ENCODE assay signal across 9 mouse cellular contexts in the genomic region with DNA sequence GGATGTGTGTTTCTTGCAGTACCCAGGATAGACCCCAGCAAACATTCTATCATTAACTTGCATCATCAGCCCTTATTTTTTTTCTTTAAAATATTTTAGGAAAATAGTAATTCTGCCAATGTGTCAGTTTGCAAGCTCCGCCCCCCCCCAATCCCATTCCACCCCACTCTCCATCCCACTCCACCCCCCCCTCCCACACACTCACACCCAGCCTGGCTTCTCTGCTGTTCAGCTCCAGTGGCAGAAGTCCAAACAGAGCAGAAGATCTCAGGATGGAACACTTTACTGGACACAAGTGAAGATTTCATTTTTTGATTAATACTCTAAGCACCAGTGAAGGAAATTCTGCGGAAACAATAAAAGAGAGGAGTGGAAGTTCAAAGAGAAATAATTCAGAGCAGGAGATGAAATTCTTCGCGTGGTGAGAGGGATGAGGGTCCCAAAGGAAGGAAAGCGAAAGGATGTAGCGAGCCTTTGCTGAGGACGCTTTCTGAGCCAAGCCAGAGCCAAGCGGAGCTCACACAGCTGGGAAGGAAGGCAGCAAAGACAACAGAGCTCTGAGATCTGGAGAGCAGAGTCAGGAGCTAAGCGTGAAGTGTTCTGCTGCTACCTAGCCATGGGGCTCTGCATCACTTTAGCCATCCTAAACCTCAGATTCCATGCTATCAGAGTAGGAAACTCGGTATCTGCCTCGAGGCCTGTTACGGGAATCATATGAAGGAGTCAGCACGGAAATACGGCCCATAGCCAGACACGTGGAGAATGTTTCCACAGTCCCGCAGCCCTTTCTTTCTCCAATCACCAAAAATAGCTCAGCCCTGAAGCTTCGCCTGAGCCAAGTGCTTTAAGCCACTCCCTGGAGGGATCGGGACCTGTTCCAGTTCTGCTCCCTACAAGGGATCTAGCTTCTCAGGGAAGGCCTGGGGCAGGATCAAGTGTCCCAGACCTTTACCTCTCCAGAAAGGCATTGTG. TPM values are rescaled to one million over a fixed set of nuclear protein-coding genes. Genes with fewer than 3 reads are reported as not detected.
A peak's percentile ranks its signal among the peaks of the same experiment; 100 is the strongest.
DNase-seq lines count a peak whose midpoint lies in the region; ATAC-seq lines count a peak whose summit lies in the region.
"Had no signal": no experiment of that assay in that cellular context is flagged by ENCODE, and none has a peak within 500 bp of the region (broad histone marks: within the 10 kb centered on the region; RNA-seq: fewer than 3 reads in every experiment).

No protein-coding gene starts in this region.

- H3K4me2 ChIP-seq in heart, embryonic 13.5 days = peak overlapping the region; percentile 62
- H3K4me2 ChIP-seq in stomach, embryonic 15.5 days = peak overlapping the region; percentile 8; the same call in 1 of the 2 replicates
- H3K4me2 ChIP-seq: hindbrain, embryonic 15.5 days; neural tube, embryonic 12.5 days had no signal

- peak overlapping the region; percentile 72 for H3K9ac ChIP-seq in heart, embryonic 13.5 days
- no peak overlapping the region for H3K9ac ChIP-seq in stomach, embryonic 15.5 days
- H3K9ac ChIP-seq: hindbrain, embryonic 15.5 days; neural tube, embryonic 12.5 days had no signal

- peak; percentile 61; the same call in 1 of the 2 replicates for ATAC-seq in heart, embryonic 13.5 days (ENCODE audit: extremely low read depth, insufficient number of reproducible peaks, low FRiP score, low TSS enrichment)
- peak; percentile 69 for ATAC-seq in stomach, embryonic 15.5 days (ENCODE audit: insufficient read depth, low FRiP score, low read depth)
- ATAC-seq in activated CD4-positive, CD25-positive, alpha-beta regulatory T cell, adult 4 months = no peak

- H3K9me3 ChIP-seq in heart, embryonic 13.5 days = no peaks in the 10 kb centered on the region
- no peaks in the 10 kb centered on the region for H3K9me3 ChIP-seq in stomach, embryonic 15.5 days
- H3K9me3 ChIP-seq: hindbrain, embryonic 15.5 days; neural tube, embryonic 12.5 days had no signal

- 28% methylated on average over 18 of the region's 18 CpGs for WGBS in heart, embryonic 13.5 days
- 41% methylated on average over 18 of the region's 18 CpGs for WGBS in stomach, embryonic 15.5 days

- peaks cover 30% of the 10 kb centered on the region for H3K4me1 ChIP-seq in heart, embryonic 13.5 days
- 0 out of 2 replicates have a peak, but pooled peaks cover 5% of the 10 kb centered on the region for H3K4me1 ChIP-seq in stomach, embryonic 15.5 days
- H3K4me1 ChIP-seq: hindbrain, embryonic 15.5 days; neural tube, embryonic 12.5 days had no signal

- H3K27ac ChIP-seq in heart, embryonic 13.5 days (replicated peaks) = peak overlapping the region; percentile 95
- H3K27ac ChIP-seq in stomach, embryonic 15.5 days = peak overlapping the region; percentile 91
- H3K27ac ChIP-seq: hindbrain, embryonic 15.5 days; neural tube, embryonic 12.5 days had no signal

- DNase-seq in adrenal gland, postnatal 10 days = peak; percentile 71
- DNase-seq in cerebellum, adult 9-10 months = peak; percentile 17
- DNase-seq in kidney, postnatal 36 days = peak; percentile 55 to 58
- no peak for DNase-seq in right cerebral cortex, adult 18-20 months

- no peaks in the 10 kb centered on the region for H3K36me3 ChIP-seq in heart, embryonic 13.5 days
- H3K36me3 ChIP-seq in stomach, embryonic 15.5 days = no peaks in the 10 kb centered on the region
- H3K36me3 ChIP-seq: hindbrain, embryonic 15.5 days; neural tube, embryonic 12.5 days had no signal

- H3K27me3 ChIP-seq in heart, embryonic 13.5 days (replicated peaks) = no peaks in the 10 kb centered on the region; the same call in 1 of the 2 replicates
- H3K27me3 ChIP-seq in stomach, embryonic 15.5 days (replicated peaks) = no peaks in the 10 kb centered on the region
- H3K27me3 ChIP-seq: hindbrain, embryonic 15.5 days; neural tube, embryonic 12.5 days had no signal

- H3K4me3 ChIP-seq in heart, embryonic 13.5 days = peak overlapping the region; percentile 29
- H3K4me3 ChIP-seq in stomach, embryonic 15.5 days (replicated peaks) = peak overlapping the region; percentile 11; the same call in 1 of the 2 replicates
- H3K4me3 ChIP-seq: hindbrain, embryonic 15.5 days; neural tube, embryonic 12.5 days had no signal

RNA-seq across cellular contexts. Expression of a gene that starts 4.8 kb away (rescaled TPM):
- not detected for total RNA-seq in adrenal gland, postnatal 10 days (2021)
- polyA plus RNA-seq in heart, embryonic 13.5 days (2015; fragmentation: Nextera tagmentation; extraction: Ambion mirVana) = not detected in 2 replicates
- not detected in 2 replicates for polyA plus RNA-seq in stomach, embryonic 15.5 days (2015; fragmentation: Nextera tagmentation; extraction: Ambion mirVana)
- not detected for polyA plus RNA-seq in activated CD4-positive, CD25-positive, alpha-beta regulatory T cell, adult 4 months (2017; shearing (Covaris generic))
- polyA plus RNA-seq: hindbrain, embryonic 15.5 days; neural tube, embryonic 12.5 days had no signal

RNA-seq across cellular contexts. Expression of a gene that starts 53.1 kb away (rescaled TPM):
- 1 to 10 TPM; 4.8 to 7.9 TPM for total RNA-seq in adrenal gland, postnatal 10 days (2021)
- polyA plus RNA-seq in heart, embryonic 13.5 days (2015; fragmentation: Nextera tagmentation; extraction: Ambion mirVana) = 0.24 and 0.41 TPM in 2 replicates
- 8.8 and 8.9 TPM in 2 replicates for polyA plus RNA-seq in stomach, embryonic 15.5 days (2015; fragmentation: Nextera tagmentation; extraction: Ambion mirVana)
- polyA plus RNA-seq in activated CD4-positive, CD25-positive, alpha-beta regulatory T cell, adult 4 months (2017; shearing (Covaris generic)) = not detected
